In genomic region chr11:58944136-58944535, GRCm38 (mm10) we compare ENCODE assay signal across 29 mouse cellular contexts. TPM values are rescaled to one million over a fixed set of nuclear protein-coding genes. Genes with fewer than 3 reads are reported as not detected.
A peak's percentile ranks its signal among the peaks of the same experiment; 100 is the strongest.
DNase-seq lines count a peak whose midpoint lies in the region; ATAC-seq and TF ChIP-seq lines count a peak whose summit lies in the region.
"Had no signal": no experiment of that assay in that cellular context is flagged by ENCODE, and none has a peak within 500 bp of the region (broad histone marks: within the 10 kb centered on the region; RNA-seq: fewer than 3 reads in every experiment).

No protein-coding gene starts in this region.

- H3K4me1 ChIP-seq in kidney, embryonic 16.5 days (ENCODE audit: insufficient read depth, low read length), result peaks cover 18% of the 10 kb centered on the region
- peaks cover 18% of the 10 kb centered on the region for H3K4me1 ChIP-seq in midbrain, embryonic 13.5 days (replicated peaks)
- H3K4me1 ChIP-seq in midbrain, postnatal 0 days (ENCODE audit: insufficient read depth, low read length), result 0 out of 2 replicates have a peak, but pooled peaks cover 2% of the 10 kb centered on the region
- no peaks in the 10 kb centered on the region for H3K4me1 ChIP-seq in cortical plate, adult 2 months (ENCODE audit: control insufficient read depth, insufficient read depth, low read length)

- H3K9me3 ChIP-seq in kidney, embryonic 16.5 days (ENCODE audit: low read length), result no peaks in the 10 kb centered on the region
- no peaks in the 10 kb centered on the region for H3K9me3 ChIP-seq in midbrain, embryonic 13.5 days
- H3K9me3 ChIP-seq in midbrain, postnatal 0 days (ENCODE audit: low read length), result no peaks in the 10 kb centered on the region
- H3K9me3 ChIP-seq: forebrain, embryonic 10.5 days; forebrain, embryonic 13.5 days; heart, embryonic 13.5 days had no signal

- ATAC-seq in kidney, embryonic 16.5 days (ENCODE audit: low FRiP score, low TSS enrichment), result no peak
- ATAC-seq in midbrain, embryonic 13.5 days, result no peak
- ATAC-seq in midbrain, postnatal 0 days (ENCODE audit: low FRiP score), result no peak
- no peak for ATAC-seq in frontal cortex, adult (ENCODE audit: low TSS enrichment)
- ATAC-seq: CD4-positive, CD25-positive, alpha-beta regulatory T cell, adult 4 months; forebrain, embryonic 13.5 days; forebrain, embryonic 16.5 days; hindbrain, postnatal 0 days had no signal

- 49% methylated on average over 5 of the region's 5 CpGs for WGBS in kidney, embryonic 16.5 days
- 86% methylated on average over 5 of the region's 5 CpGs for WGBS in midbrain, embryonic 13.5 days
- 79% methylated on average over 5 of the region's 5 CpGs for WGBS in midbrain, postnatal 0 days

- no peak overlapping the region for H3K4me2 ChIP-seq in kidney, embryonic 16.5 days (replicated peaks; ENCODE audit: low read depth, low read length)
- H3K4me2 ChIP-seq in midbrain, embryonic 13.5 days (replicated peaks), result no peak overlapping the region
- H3K4me2 ChIP-seq in midbrain, postnatal 0 days (ENCODE audit: low read depth, low read length, poor library complexity, severe bottlenecking), result no peak overlapping the region
- H3K4me2 ChIP-seq: forebrain, embryonic 13.5 days; heart, embryonic 13.5 days; hindbrain, embryonic 14.5 days had no signal

- no peaks in the 10 kb centered on the region for H3K36me3 ChIP-seq in kidney, embryonic 16.5 days (ENCODE audit: insufficient read depth, low read length)
- H3K36me3 ChIP-seq in midbrain, embryonic 13.5 days, result no peaks in the 10 kb centered on the region
- no peaks in the 10 kb centered on the region for H3K36me3 ChIP-seq in midbrain, postnatal 0 days (ENCODE audit: insufficient read depth, low read length)
- H3K36me3 ChIP-seq: forebrain, embryonic 10.5 days; heart, embryonic 13.5 days had no signal

- no peak for TF ChIP-seq POLR2A in cortical plate, adult 2 months (IDR thresholded peaks at IDR 0.05; ENCODE audit: extremely low read depth, insufficient read depth, low read length)

- H3K27ac ChIP-seq in kidney, embryonic 16.5 days (ENCODE audit: low read length), result no peak overlapping the region
- H3K27ac ChIP-seq in midbrain, embryonic 13.5 days, result 0 out of 2 replicates have a peak overlapping the region, but pooled peaks have one; percentile 47
- no peak overlapping the region for H3K27ac ChIP-seq in midbrain, postnatal 0 days (ENCODE audit: low read depth, low read length)
- peak overlapping the region; percentile 44; the same call in 1 of the 2 replicates for H3K27ac ChIP-seq in cortical plate, adult 2 months (ENCODE audit: insufficient read depth, low read length)
- H3K27ac ChIP-seq: forebrain, embryonic 10.5 days; forebrain, embryonic 13.5 days; gastrocnemius, adult 2 months; heart, embryonic 13.5 days; hindbrain, embryonic 14.5 days; hindbrain, postnatal 0 days had no signal

- DNase-seq in kidney, adult 9 months, result no peak
- no peak for DNase-seq in midbrain, postnatal 0 days (ENCODE audit: low spot score)
- peak; percentile 60 for DNase-seq in brain, adult 2 months (ENCODE audit: low read depth, low spot score)
- DNase-seq: adrenal gland, adult 2 months; adrenal gland, postnatal 14 days; cerebellum, adult 11-12 months; cerebellum, adult 8-10 months; cerebellum, postnatal 10 days; cerebellum, postnatal 36 days; gastrocnemius, adult 2 months; gastrocnemius, postnatal 14 days; heart, adult 18-20 months; heart, postnatal 14 days; heart, postnatal 4 days had no signal

- TF ChIP-seq CTCF in midbrain, postnatal 0 days (IDR thresholded peaks at IDR 0.05), result no peak
- no peak for TF ChIP-seq CTCF in cortical plate, adult 2 months (IDR thresholded peaks at IDR 0.05; ENCODE audit: extremely low read depth, insufficient read depth, low read length)

- no peak overlapping the region for H3K4me3 ChIP-seq in kidney, embryonic 16.5 days (ENCODE audit: low read length)
- H3K4me3 ChIP-seq in midbrain, embryonic 13.5 days (replicated peaks), result no peak overlapping the region
- no peak overlapping the region for H3K4me3 ChIP-seq in midbrain, postnatal 0 days (ENCODE audit: low read depth, low read length)
- no peak overlapping the region for H3K4me3 ChIP-seq in cortical plate, adult 2 months (ENCODE audit: insufficient read depth, low read length)
- H3K4me3 ChIP-seq: forebrain, embryonic 10.5 days; forebrain, embryonic 13.5 days; gastrocnemius, adult 2 months; heart, embryonic 13.5 days had no signal

- no peaks in the 10 kb centered on the region for H3K27me3 ChIP-seq in kidney, embryonic 16.5 days (ENCODE audit: insufficient read depth, low read length)
- peaks cover 2% of the 10 kb centered on the region; the same call in 1 of the 2 replicates for H3K27me3 ChIP-seq in midbrain, embryonic 13.5 days
- no peaks in the 10 kb centered on the region for H3K27me3 ChIP-seq in midbrain, postnatal 0 days (ENCODE audit: insufficient read depth, low read length)
- H3K27me3 ChIP-seq: forebrain, embryonic 13.5 days had no signal

- H3K9ac ChIP-seq in kidney, embryonic 16.5 days (replicated peaks; ENCODE audit: low read length), result 0 out of 2 replicates have a peak overlapping the region, but pooled peaks have one; percentile 46
- no peak overlapping the region for H3K9ac ChIP-seq in midbrain, embryonic 13.5 days (replicated peaks)
- no peak overlapping the region for H3K9ac ChIP-seq in midbrain, postnatal 0 days (replicated peaks; ENCODE audit: low read length, poor library complexity, severe bottlenecking)
- H3K9ac ChIP-seq: forebrain, embryonic 13.5 days; heart, embryonic 13.5 days; hindbrain, embryonic 14.5 days had no signal

RNA-seq across cellular contexts. Expression of gene Hist3h2ba, which starts 4.6 kb away (rescaled TPM):
- polyA plus RNA-seq in kidney, embryonic 16.5 days (2015; fragmentation: Nextera tagmentation; extraction: Ambion mirVana), result 93.4 and 93.5 TPM in 2 replicates
- 383 and 402 TPM in 2 replicates for polyA plus RNA-seq in midbrain, embryonic 13.5 days (2015; fragmentation: Nextera tagmentation; extraction: Ambion mirVana)
- 552 and 1,117 TPM in 2 replicates for total RNA-seq in midbrain, postnatal 0 days (2014; rRNA removed)
- polyA plus RNA-seq in midbrain, postnatal 0 days (2015; fragmentation: Nextera tagmentation; extraction: Ambion mirVana), result 114 and 126 TPM in 2 replicates
- 101 and 112 TPM in 2 replicates for polyA plus RNA-seq in cortical plate, adult 2 months (2012; rRNA removed)
- total RNA-seq: gastrocnemius, adult 2 months had no signal

RNA-seq across cellular contexts. Expression of gene Rnf187, which starts 5.4 kb away (rescaled TPM):
- polyA plus RNA-seq in kidney, embryonic 16.5 days (2015; fragmentation: Nextera tagmentation; extraction: Ambion mirVana), result 217 and 219 TPM in 2 replicates
- polyA plus RNA-seq in midbrain, embryonic 13.5 days (2015; fragmentation: Nextera tagmentation; extraction: Ambion mirVana), result 453 and 491 TPM in 2 replicates
- total RNA-seq in midbrain, postnatal 0 days (2014; rRNA removed), result 925 and 964 TPM in 2 replicates
- 700 and 703 TPM in 2 replicates for polyA plus RNA-seq in midbrain, postnatal 0 days (2015; fragmentation: Nextera tagmentation; extraction: Ambion mirVana)
- polyA plus RNA-seq in cortical plate, adult 2 months (2012; rRNA removed), result 567 and 588 TPM in 2 replicates

RNA-seq across cellular contexts. Expression of gene Hist3h2a, which starts 10.3 kb away (rescaled TPM):
- 39.5 and 39.7 TPM in 2 replicates for polyA plus RNA-seq in kidney, embryonic 16.5 days (2015; fragmentation: Nextera tagmentation; extraction: Ambion mirVana)
- polyA plus RNA-seq in midbrain, embryonic 13.5 days (2015; fragmentation: Nextera tagmentation; extraction: Ambion mirVana), result 149 and 155 TPM in 2 replicates
- 163 and 242 TPM in 2 replicates for total RNA-seq in midbrain, postnatal 0 days (2014; rRNA removed)
- 42.0 and 46.2 TPM in 2 replicates for polyA plus RNA-seq in midbrain, postnatal 0 days (2015; fragmentation: Nextera tagmentation; extraction: Ambion mirVana)
- polyA plus RNA-seq in cortical plate, adult 2 months (2012; rRNA removed), result 40.1 and 42.8 TPM in 2 replicates

RNA-seq across cellular contexts. Expression of gene Trim17, which starts 10.3 kb away (rescaled TPM):
- 0.42 and 0.64 TPM in 2 replicates for polyA plus RNA-seq in kidney, embryonic 16.5 days (2015; fragmentation: Nextera tagmentation; extraction: Ambion mirVana)
- polyA plus RNA-seq in midbrain, embryonic 13.5 days (2015; fragmentation: Nextera tagmentation; extraction: Ambion mirVana), result 1.1 and 1.3 TPM in 2 replicates
- total RNA-seq in midbrain, postnatal 0 days (2014; rRNA removed), result 2.2 and 6.2 TPM in 2 replicates
- polyA plus RNA-seq in midbrain, postnatal 0 days (2015; fragmentation: Nextera tagmentation; extraction: Ambion mirVana), result 0.67 and 0.72 TPM in 2 replicates
- 6.6 and 7.4 TPM in 2 replicates for polyA plus RNA-seq in cortical plate, adult 2 months (2012; rRNA removed)

RNA-seq across cellular contexts. Expression of gene Btnl10, which starts 26.4 kb away (rescaled TPM):
- 0.10 TPM in 1 of 2 replicates, not detected in the other for polyA plus RNA-seq in kidney, embryonic 16.5 days (2015; fragmentation: Nextera tagmentation; extraction: Ambion mirVana)
- not detected in 2 replicates for polyA plus RNA-seq in midbrain, embryonic 13.5 days (2015; fragmentation: Nextera tagmentation; extraction: Ambion mirVana)
- total RNA-seq in midbrain, postnatal 0 days (2014; rRNA removed), result 0.16 and 0.24 TPM in 2 replicates
- not detected in 2 replicates for polyA plus RNA-seq in midbrain, postnatal 0 days (2015; fragmentation: Nextera tagmentation; extraction: Ambion mirVana)
- polyA plus RNA-seq in cortical plate, adult 2 months (2012; rRNA removed), result not detected in 2 replicates
- total RNA-seq: gastrocnemius, adult 2 months; gastrocnemius, postnatal 14 days; heart, adult 18-20 months; heart, postnatal 14 days; heart, postnatal 4 days; hindbrain, postnatal 0 days had no signal
- polyA plus RNA-seq: adrenal gland, adult 2 months; C2C12; CD4-positive, CD25-positive, alpha-beta regulatory T cell, adult 4 months; embryonic facial prominence, embryonic 14.5 days; forebrain, embryonic 13.5 days; forebrain, embryonic 16.5 days; heart, embryonic 16.5 days; hindbrain, embryonic 11.5 days; hindbrain, embryonic 14.5 days had no signal

Comparison
In these comparisons a context has a peak if more than half of its experiments do, and no peak if none do; other contexts are left out.
1. H3K27ac ChIP-seq: peak in midbrain, embryonic 13.5 days (single experiment) and cortical plate, adult 2 months (single experiment); none in kidney, embryonic 16.5 days (single experiment) and midbrain, postnatal 0 days (single experiment).